Mouse (Mus musculus): ENCODE measurements at regions not wholly inside any gene's neighbourhood (a gene's known extent, or its start where the extent isn't known, plus 50 kb on each side); places are given as distances from the start of the nearest gene placed in this dataset.
"Not testable (repeated sequence)": the region's sequence is repeated elsewhere in the genome, so short reads cannot be mapped to it uniquely, and the experiment has no call there.

DNA sequence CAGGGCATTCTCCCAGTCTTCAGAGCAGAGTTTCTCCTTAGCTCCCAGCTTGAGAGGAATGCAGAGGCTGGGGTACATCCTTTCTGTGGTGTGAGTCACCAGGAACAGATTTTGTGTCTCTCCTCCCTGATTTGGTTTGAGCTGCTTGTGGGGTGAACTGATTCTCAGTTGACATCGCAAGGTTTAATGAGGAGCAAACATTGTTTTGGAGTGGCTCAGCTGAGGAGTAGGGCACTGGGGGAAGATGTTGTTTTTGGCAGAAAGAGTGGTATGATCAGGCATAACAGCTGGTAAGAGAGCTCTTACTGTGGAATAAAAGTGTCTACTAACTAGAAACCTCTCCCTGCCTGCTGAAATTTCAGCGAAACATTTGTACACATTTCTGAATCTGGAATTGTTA, 519.4 kb upstream of the Fam241a start:
- Histone ChIP-seq H3K4me3 (no peak overlapping the region), H3K36me3 (no peaks in the 10 kb centered on the region), H3K9ac (no peak overlapping the region), H3K27me3 (replicated peaks) (no peaks in the 10 kb centered on the region), H3K4me2 (no peak overlapping the region), H3K27ac (ENCODE audit: poor library complexity, severe bottlenecking) (no peak overlapping the region), H3K9me3 (replicated peaks) (no peaks in the 10 kb centered on the region), H3K4me1 (replicated peaks) (no peaks in the 10 kb centered on the region)
- 73% methylated on average over 2 of the region's 2 CpGs for WGBS
- no peak for ATAC-seq (ENCODE audit: insufficient number of reproducible peaks, low FRiP score)

DNA sequence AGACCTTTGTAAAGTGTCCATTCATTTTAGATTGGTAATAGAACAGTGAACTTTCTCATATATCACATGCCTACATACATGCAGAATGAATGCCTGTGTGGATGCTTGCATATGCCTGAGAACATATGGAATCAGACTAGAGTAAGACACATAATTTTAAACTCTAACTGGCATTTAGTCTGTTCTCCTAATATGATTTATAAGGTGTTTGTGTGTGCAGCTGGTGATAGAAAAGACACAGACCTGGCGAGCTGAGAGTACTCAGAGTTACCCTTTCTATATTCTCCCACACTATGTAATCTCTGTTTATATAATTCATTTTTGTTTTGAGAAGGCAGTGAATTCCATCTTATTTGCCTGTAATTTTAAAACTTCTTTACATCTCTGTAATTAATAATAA, 517.4 kb upstream of the Fam241a start:
- Histone ChIP-seq H3K36me3 (no peaks in the 10 kb centered on the region), H3K4me3 (no peak overlapping the region), H3K9me3 (replicated peaks) (no peaks in the 10 kb centered on the region), H3K4me2 (no peak overlapping the region), H3K9ac (no peak overlapping the region), H3K27ac (ENCODE audit: poor library complexity, severe bottlenecking) (no peak overlapping the region), H3K27me3 (replicated peaks) (no peaks in the 10 kb centered on the region), H3K4me1 (replicated peaks) (no peaks in the 10 kb centered on the region)
- WGBS = 65% methylated on average over 1 of the region's 1 CpGs
- no peak for ATAC-seq (ENCODE audit: insufficient number of reproducible peaks, low FRiP score)

DNA sequence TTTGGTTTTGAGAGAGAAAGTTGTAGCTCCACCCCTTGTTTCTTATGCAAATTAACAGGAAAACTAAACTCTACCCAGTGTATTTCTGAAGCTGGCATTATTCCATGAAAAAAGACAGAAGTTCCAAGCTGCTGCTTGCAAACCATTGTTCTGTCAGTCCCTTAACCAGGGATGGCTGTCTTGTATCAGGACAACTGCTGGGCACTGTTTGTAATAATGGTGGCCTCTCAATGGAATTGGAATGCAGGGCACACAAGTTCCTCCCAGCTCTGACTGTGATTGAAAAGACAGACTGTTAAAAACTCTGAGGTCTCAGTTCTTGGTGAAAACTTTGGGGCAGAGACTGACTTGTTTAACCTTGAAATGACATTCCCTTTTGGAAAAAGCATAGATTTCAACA, 516.0 kb upstream of the Fam241a start:
- Histone ChIP-seq H3K4me1 (replicated peaks) (no peaks in the 10 kb centered on the region), H3K27ac (ENCODE audit: poor library complexity, severe bottlenecking) (no peak overlapping the region), H3K9me3 (replicated peaks) (no peaks in the 10 kb centered on the region), H3K36me3 (no peaks in the 10 kb centered on the region), H3K4me3 (no peak overlapping the region), H3K9ac (no peak overlapping the region), H3K4me2 (no peak overlapping the region), H3K27me3 (replicated peaks) (no peaks in the 10 kb centered on the region)
- ATAC-seq (ENCODE audit: insufficient number of reproducible peaks, low FRiP score) = no peak

DNA sequence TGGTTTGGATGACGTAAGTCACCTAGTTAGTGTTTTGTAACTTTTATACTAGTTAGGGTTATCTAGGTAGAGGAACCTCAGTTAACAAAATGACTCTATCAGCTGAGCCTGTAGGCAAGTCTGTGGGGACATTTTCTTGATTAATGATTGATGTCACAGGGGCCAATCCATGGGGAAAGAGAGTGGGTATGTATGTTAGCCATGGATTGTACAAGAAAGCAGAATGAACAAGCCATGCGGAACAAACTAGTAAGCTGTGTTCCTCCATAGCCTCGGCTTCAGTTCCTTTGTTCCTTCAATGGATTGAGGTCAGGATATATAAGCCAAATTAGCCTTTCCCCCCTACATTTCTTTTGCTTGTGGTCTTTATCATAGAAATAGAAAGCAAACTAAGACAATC, 498.7 kb upstream of the Fam241a start:
- Histone ChIP-seq H3K4me3 (no peak overlapping the region), H3K36me3 (no peaks in the 10 kb centered on the region), H3K9me3 (replicated peaks) (no peaks in the 10 kb centered on the region), H3K27me3 (replicated peaks) (peaks cover 4% of the 10 kb centered on the region; the same call in 1 of the 2 replicates), H3K4me1 (replicated peaks) (no peaks in the 10 kb centered on the region), H3K9ac (no peak overlapping the region), H3K4me2 (no peak overlapping the region), H3K27ac (ENCODE audit: poor library complexity, severe bottlenecking) (no peak overlapping the region)
- 86% methylated on average over 3 of the region's 3 CpGs for WGBS
- no peak for ATAC-seq (ENCODE audit: insufficient number of reproducible peaks, low FRiP score)

DNA sequence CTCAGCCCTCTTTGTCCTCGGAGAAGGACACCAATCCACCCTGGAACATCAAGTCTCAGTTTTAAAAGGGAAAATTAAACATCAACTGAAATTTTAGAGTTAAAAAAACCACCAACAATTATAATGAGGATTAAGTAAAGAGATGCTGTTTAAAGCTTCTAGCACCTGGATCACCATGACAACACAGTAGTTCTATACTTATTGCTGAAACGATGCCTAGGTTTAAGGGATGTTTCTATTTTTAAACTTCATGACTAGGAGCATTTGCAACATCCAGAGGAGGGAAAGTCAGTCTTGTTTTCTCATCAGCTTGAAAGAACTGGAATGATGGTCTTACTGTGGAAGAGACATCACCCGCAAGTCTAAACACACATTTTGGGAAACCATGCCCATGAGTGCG, 484.5 kb upstream of the Fam241a start:
- no peak overlapping the region for H3K4me2 ChIP-seq
- WGBS = 76% methylated on average over 4 of the region's 4 CpGs

DNA sequence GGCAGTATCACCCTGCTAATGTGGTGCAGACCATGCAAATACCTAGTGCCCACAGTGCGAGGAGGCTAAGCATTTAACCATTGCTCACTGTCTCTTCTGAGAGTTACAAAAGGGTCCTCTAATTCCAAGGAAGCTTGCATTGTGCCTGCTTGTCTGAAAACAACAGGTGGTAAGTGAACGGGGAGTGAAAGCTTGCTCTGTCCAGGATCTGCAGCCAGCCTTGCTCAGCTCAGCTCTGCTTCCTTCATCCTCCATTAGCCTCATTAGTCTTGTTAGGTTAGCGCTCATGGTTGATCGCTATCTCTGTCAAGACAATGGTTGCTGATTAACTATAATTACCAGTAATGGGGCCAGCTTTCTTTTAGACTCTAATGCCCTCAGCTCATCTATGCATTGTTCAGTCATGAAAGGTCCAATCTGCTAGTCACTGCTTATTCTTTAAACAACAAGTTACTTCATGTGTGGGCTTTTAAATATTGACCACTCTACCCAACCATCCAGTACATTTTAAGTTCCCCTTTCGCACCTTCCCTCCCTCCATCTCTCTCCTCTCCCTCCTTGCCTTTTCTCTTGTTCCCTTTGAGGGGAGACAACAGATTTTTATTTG, 473.5 kb upstream of the Fam241a start:
- Histone ChIP-seq H3K4me1 (replicated peaks) (0 out of 2 replicates have a peak, but pooled peaks cover 5% of the 10 kb centered on the region), H3K27me3 (replicated peaks) (no peaks in the 10 kb centered on the region), H3K4me2 (no peak overlapping the region), H3K27ac (ENCODE audit: poor library complexity, severe bottlenecking) (no peak overlapping the region), H3K9me3 (replicated peaks) (no peaks in the 10 kb centered on the region), H3K9ac (no peak overlapping the region), H3K4me3 (no peak overlapping the region), H3K36me3 (no peaks in the 10 kb centered on the region)
- 62% methylated on average over 5 of the region's 5 CpGs for WGBS
- ATAC-seq (ENCODE audit: insufficient number of reproducible peaks, low FRiP score) = no peak

More for the DNA sequence above, 484.5 kb upstream of the Fam241a start:
- Histone ChIP-seq H3K4me3 (no peak overlapping the region), H3K9me3 (replicated peaks) (no peaks in the 10 kb centered on the region), H3K27me3 (replicated peaks) (no peaks in the 10 kb centered on the region), H3K4me1 (replicated peaks) (no peaks in the 10 kb centered on the region), H3K27ac (ENCODE audit: poor library complexity, severe bottlenecking) (no peak overlapping the region), H3K9ac (no peak overlapping the region), H3K36me3 (no peaks in the 10 kb centered on the region)
- ATAC-seq (ENCODE audit: insufficient number of reproducible peaks, low FRiP score) = no peak

DNA sequence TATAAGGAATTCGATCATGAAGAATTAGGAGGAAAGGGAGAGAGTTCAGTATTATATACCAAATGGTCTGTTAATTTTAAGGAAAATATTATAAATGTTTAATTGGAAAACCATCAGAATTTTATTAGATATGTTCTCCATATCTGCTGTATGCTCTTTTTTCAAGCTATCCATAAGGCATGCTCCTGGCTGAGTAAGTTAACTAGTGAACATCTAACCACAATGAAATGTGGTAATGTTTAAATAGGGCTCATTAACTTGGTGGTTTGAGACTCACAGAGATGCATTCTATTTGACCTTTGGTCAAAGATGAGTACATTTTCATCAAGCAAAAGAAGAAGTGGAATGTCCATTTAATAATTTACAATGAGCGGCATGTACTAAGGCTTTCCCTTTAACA, 466.2 kb upstream of the Fam241a start:
- no peaks in the 10 kb centered on the region for H3K36me3 ChIP-seq
- H3K9ac ChIP-seq = no peak overlapping the region
- WGBS = 78% methylated on average over 2 of the region's 2 CpGs
- H3K4me1 ChIP-seq (replicated peaks) = 0 out of 2 replicates have a peak, but pooled peaks cover 5% of the 10 kb centered on the region
- no peak for ATAC-seq (ENCODE audit: insufficient number of reproducible peaks, low FRiP score)
- no peak overlapping the region for H3K27ac ChIP-seq (ENCODE audit: poor library complexity, severe bottlenecking)
- H3K4me2 ChIP-seq = no peak overlapping the region
- no peaks in the 10 kb centered on the region for H3K9me3 ChIP-seq (replicated peaks)
- H3K4me3 ChIP-seq = no peak overlapping the region
- H3K27me3 ChIP-seq (replicated peaks) = no peaks in the 10 kb centered on the region

DNA sequence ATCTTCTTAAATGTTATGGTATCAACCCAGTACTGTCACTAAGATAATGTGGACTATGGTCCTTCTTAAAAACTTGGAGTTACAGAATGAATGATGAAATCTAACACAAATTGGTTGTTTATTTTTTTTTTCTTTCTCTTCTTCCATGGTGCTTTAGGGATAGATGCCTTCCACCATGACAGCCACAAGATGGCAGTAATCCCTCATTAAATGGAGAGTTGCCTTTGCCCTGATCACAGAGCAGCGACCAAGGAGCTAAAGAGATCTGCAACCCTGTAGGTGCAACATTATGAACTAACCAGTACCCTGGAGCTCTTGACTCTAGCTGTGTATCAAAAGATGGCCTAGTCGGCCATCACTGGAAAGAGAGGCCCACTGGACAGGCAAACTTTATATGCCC, 453.0 kb upstream of the Fam241a start:
- H3K36me3 ChIP-seq; H3K4me2 ChIP-seq; H3K4me3 ChIP-seq; H3K9me3 ChIP-seq (replicated peaks); ATAC-seq (ENCODE audit: insufficient number of reproducible peaks, low FRiP score); H3K27ac ChIP-seq (ENCODE audit: poor library complexity, severe bottlenecking); H3K9ac ChIP-seq; H3K4me1 ChIP-seq (replicated peaks): not testable (repeated sequence)
- peaks cover 26% of the 10 kb centered on the region for H3K27me3 ChIP-seq (replicated peaks)
- 2% methylated on average over 2 of the region's 2 CpGs for WGBS

DNA sequence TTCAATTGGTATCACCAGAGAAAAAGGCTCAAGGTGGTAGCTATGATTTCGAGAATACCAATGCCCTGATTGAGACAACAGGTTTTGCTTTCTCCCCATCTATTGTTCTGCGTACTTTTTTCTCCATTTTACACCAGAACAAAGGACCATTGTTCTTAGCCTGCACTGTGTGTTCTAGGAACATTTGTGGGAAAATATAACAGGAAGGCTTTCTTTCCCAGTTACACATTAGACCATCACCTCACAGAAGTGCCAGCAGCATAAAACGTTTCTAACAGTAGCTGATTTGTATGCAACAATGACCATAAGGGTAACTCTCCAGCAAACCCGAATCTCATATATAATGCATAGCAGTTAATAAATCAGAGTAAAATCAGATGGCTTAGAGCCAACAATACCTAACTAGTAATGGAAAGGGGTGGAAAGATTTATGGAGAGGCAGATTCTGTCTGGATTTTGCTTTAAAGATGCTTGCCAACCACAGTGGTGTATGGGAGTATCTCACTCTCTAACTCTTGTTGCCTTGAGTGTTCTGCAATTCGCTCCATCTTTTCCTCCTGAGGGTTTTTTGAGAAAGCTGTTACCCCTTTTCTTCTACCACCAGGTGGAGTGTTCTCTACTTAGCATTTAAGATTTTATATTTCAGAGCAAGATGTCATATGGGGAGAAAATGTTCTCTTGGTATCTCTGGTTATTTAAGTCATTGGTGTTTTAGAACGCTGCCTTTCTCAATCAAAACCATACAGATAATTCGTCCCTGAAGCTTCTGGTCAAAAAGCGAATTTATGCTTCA, 451.9 kb upstream of the Fam241a start:
- no peak overlapping the region for H3K4me2 ChIP-seq
- H3K27ac ChIP-seq (ENCODE audit: poor library complexity, severe bottlenecking) = no peak overlapping the region
- H3K9ac ChIP-seq = no peak overlapping the region
- no peaks in the 10 kb centered on the region for H3K9me3 ChIP-seq (replicated peaks)
- 62% methylated on average over 8 of the region's 8 CpGs for WGBS
- H3K4me3 ChIP-seq = no peak overlapping the region
- H3K36me3 ChIP-seq = no peaks in the 10 kb centered on the region
- H3K4me1 ChIP-seq (replicated peaks) = no peaks in the 10 kb centered on the region
- H3K27me3 ChIP-seq (replicated peaks) = peaks cover 22% of the 10 kb centered on the region
- ATAC-seq (ENCODE audit: insufficient number of reproducible peaks, low FRiP score) = no peak

DNA sequence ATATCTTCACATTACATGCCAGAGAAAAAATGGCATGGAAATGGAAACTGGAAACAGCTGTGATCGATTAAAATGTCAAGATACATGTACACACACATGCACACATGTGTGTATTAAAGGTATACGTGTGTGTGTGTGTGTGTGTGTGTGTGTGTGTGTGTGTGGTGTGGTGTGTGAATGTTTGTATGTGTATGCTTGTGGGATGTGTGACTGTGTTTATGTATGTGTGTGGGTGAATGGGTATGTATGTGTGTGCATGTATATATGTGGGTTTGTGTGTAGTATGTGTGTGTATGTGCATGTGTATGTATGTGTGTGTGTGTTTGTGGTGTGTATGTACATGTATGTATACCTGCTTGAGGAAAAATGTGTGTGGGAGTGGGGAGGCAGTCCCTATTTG, 441.4 kb upstream of the Fam241a start:
- Histone ChIP-seq H3K4me2 (no peak overlapping the region), H3K9me3 (replicated peaks) (no peaks in the 10 kb centered on the region), H3K4me3 (no peak overlapping the region), H3K9ac (no peak overlapping the region), H3K27ac (ENCODE audit: poor library complexity, severe bottlenecking) (no peak overlapping the region), H3K4me1 (replicated peaks) (no peaks in the 10 kb centered on the region), H3K27me3 (replicated peaks) (no peaks in the 10 kb centered on the region), H3K36me3 (no peaks in the 10 kb centered on the region)
- 60% methylated on average over 2 of the region's 2 CpGs for WGBS
- no peak for ATAC-seq (ENCODE audit: insufficient number of reproducible peaks, low FRiP score)

DNA sequence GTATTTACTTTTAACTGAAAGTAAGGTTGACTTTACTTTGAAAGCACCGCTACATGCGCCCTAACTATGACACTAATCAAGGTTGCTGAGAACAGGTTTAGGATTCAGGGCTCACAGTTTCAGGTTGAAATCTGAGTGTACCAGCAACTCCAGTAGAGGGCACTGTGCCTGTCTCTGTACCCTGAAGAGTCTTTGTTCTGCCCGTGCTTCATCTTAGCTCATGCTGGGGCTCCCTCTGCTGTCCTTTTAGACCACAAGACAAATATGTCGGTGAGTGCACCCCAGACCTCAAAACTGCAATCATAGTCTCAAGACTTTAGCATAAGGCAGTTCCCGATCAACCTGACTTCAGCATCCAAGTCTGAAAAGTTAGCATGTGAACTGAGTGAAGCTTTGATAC, 440.9 kb upstream of the Fam241a start:
- no peaks in the 10 kb centered on the region for H3K36me3 ChIP-seq
- H3K27ac ChIP-seq (ENCODE audit: poor library complexity, severe bottlenecking) = no peak overlapping the region
- H3K9ac ChIP-seq = no peak overlapping the region
- 25% methylated on average over 5 of the region's 5 CpGs for WGBS
- no peaks in the 10 kb centered on the region for H3K27me3 ChIP-seq (replicated peaks)
- no peaks in the 10 kb centered on the region for H3K4me1 ChIP-seq (replicated peaks)
- no peak overlapping the region for H3K4me2 ChIP-seq
- no peaks in the 10 kb centered on the region for H3K9me3 ChIP-seq (replicated peaks)
- H3K4me3 ChIP-seq = no peak overlapping the region
- ATAC-seq (ENCODE audit: insufficient number of reproducible peaks, low FRiP score) = no peak

DNA sequence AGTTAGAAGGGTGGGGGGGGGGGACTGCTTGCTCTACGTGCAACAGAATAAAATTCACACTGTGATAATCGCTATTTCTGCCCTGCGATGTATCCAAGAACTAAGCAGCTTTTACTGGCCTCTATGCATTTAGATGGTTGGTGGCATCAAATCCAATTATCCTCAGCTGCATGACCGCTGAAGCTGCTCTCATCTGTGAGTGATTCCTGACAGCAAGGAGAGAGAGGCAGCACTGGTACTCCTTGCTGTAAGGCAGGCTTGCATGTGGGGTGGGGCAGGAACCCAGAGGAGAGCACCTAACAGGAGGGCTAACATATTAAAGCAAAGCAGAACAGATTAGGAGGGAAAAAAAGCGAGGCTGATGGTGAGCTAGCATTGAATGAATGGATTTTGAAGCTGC, 431.6 kb upstream of the Fam241a start:
- 72% methylated on average over 5 of the region's 5 CpGs for WGBS
- Histone ChIP-seq H3K36me3 (no peaks in the 10 kb centered on the region), H3K27me3 (replicated peaks) (no peaks in the 10 kb centered on the region), H3K27ac (ENCODE audit: poor library complexity, severe bottlenecking) (no peak overlapping the region), H3K9ac (no peak overlapping the region), H3K4me2 (no peak overlapping the region), H3K4me1 (replicated peaks) (no peaks in the 10 kb centered on the region), H3K4me3 (no peak overlapping the region), H3K9me3 (replicated peaks) (no peaks in the 10 kb centered on the region)
- ATAC-seq (ENCODE audit: insufficient number of reproducible peaks, low FRiP score) = no peak

Measured in heart, embryonic 12.5 days (tissue).